Mouse (Mus musculus): ENCODE data around the gene Preb. TPM values are rescaled to one million over a fixed set of nuclear protein-coding genes. Genes with fewer than 3 reads are reported as not detected.

Preb gene
- polyA plus RNA-seq, 1 experiment = 51.9 TPM

DNA sequence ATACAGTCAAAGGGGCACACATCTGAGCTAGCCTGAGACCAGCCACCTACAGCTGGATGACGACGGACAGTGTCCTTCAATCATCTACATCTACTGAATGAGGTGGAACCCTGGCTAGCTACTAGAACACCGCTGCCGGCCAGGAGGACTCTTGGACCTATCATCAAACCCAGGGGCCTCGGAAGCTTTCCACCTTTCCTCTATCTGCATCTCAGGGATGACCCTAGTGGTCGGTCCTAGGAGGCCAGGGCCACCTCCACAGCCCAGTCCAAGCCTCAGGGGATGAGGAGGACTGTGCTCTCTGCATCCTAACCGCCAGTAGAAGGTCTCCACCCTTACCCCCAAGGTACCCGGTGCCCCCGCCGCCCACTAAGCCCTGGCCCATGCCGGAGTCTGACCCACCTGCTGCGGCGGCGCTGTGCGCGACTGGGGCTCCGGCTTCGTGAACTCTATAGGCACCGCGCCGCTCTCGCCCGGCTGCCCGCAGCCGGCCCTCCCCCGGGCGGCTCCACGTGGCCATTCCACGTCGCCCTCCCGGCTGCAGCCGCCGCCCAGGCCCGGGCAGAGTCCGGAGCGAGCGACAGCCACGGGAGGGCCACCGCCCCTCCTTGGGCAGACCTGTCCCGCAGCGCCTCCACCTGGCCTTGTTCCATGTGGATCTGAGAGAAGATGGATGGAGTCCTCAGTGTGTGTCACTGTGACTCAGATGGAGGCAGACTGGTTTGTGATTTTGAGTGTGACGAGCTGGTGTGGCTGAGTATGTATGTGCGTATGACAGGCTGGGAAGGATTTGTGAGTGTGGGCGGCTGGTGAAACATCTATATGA lies 15.0 kb downstream of the Preb start, which contains the start of gene Cgref1:
TSS of gene Cgref1 (minus strand) at position 636 of the 826 bp plus-strand sequence.
- no peak within 1 kb of the TSS for H3K27ac ChIP-seq (replicated peaks; ENCODE audit: low read depth, low read length)
- H3K4me1 ChIP-seq (ENCODE audit: control insufficient read depth, insufficient read depth, insufficient read length, low read length) = 0 out of 2 replicates have a peak, but pooled peaks cover 10% of the 10 kb centered on the region
- peak within 1 kb of the TSS; percentile 46 for H3K4me3 ChIP-seq (ENCODE audit: insufficient read depth, low read depth, low read length)

DNA sequence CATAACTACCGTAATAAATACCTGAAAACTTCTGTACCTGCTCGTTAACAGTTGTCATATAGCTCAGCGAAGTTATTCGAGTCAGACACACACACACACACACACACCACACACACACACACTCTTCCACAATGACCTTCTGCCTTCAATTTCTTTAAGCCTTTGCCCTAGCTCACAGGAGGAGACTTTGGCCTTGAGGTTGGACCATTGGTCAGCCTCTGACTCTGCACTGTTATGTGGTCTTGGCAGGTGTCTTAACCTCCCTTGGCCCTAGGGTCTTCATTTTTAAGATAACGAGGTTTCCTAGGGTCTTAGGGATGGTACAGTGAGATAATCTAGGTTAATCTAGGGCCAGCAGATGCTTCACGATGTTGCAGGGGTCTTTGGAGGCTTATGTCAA lies 15.8 kb downstream of the Preb start:
- no peak overlapping the region for H3K4me3 ChIP-seq (ENCODE audit: insufficient read depth, low read depth, low read length)
- H3K27ac ChIP-seq (replicated peaks; ENCODE audit: low read depth, low read length) = no peak overlapping the region
- H3K4me1 ChIP-seq (ENCODE audit: control insufficient read depth, insufficient read depth, insufficient read length, low read length) = 0 out of 2 replicates have a peak, but pooled peaks cover 10% of the 10 kb centered on the region

DNA sequence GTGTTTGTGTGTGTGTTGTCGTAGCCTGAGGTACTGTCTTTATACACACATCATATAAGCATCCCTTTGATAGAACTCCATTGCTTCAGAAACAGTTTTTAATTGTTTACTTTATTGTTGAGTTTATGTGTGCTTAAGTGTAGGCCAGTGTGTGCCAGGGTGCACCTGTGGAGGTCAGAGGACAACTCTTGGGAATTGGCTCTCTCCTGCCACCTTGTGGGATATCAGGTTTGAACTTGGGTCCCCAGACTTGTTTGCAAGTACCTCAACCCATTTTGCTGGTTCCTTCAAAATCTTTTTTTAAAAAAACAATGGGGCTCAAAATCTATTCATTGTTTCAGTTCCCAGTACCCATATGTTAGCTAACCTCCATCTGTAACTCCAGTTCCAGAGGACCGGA lies 17.2 kb downstream of the Preb start:
- 0 out of 2 replicates have a peak, but pooled peaks cover 4% of the 10 kb centered on the region for H3K4me1 ChIP-seq (ENCODE audit: control insufficient read depth, insufficient read depth, insufficient read length, low read length)
- no peak overlapping the region for H3K4me3 ChIP-seq (ENCODE audit: insufficient read depth, low read depth, low read length)
- H3K27ac ChIP-seq (replicated peaks; ENCODE audit: low read depth, low read length) = no peak overlapping the region

DNA sequence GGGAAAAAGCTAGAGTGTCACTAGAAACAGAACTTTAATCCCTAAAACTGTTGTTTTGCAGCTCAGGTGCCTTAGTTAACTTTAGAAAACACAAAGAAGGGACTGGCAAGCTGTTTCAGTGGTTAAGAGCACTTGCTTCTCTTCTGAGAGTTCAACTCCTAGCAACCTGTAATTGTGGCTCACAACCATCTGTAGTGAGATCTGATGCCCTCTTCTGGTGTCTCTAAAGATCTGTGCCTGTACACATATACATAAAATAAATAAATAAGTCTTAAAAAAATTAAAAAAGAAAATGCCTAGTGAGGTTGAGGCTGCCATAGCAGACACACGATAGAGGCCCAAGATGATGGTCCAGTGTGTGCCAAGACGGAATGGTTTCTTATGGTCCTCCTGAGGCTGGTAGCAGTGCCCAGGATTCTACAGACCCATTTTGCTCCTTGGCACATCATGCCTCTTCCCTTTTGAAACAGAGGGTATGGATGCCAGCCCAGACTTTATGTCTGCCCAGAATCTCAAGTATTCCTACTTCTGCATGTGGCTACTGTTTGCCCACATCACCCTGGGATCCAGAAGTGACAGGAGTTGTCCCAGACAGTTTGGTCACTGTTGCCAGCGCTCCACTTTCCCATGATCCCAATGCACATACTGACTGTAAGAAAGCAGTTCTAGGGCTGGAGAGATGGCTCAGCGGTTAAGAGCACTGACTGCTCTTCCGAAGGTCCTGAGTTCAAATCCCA lies 25.3 kb downstream of the Preb start:
- no peak overlapping the region for H3K4me3 ChIP-seq (ENCODE audit: insufficient read depth, low read depth, low read length)
- no peak overlapping the region for H3K27ac ChIP-seq (replicated peaks; ENCODE audit: low read depth, low read length)

DNA sequence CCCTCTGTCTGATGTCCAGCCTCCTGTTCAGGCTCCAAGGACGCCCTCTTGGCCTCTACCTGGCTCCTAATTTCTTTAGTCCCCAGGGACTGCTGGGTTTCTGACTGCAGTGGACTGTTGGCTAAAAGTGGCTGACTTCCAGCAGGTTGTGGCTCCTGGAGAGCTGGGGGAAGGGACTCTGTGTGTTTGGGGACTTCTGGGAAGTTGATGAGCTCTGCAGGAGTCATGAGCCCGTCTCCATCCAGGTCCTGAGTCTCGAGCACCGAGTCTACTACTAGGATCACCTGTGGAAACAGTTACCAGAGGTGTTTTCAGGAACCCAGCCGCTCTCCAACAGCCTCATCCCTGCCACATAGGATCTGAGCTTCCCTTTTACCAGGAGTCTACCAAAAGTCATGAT lies 26.5 kb downstream of the Preb start:
- Histone ChIP-seq H3K27ac (replicated peaks; ENCODE audit: low read depth, low read length) (no peak overlapping the region), H3K4me1 (ENCODE audit: control insufficient read depth, insufficient read depth, insufficient read length, low read length) (no peaks in the 10 kb centered on the region), H3K4me3 (ENCODE audit: insufficient read depth, low read depth, low read length) (no peak overlapping the region)

More for the DNA sequence above, 25.3 kb downstream of the Preb start:
- H3K4me1 ChIP-seq (ENCODE audit: control insufficient read depth, insufficient read depth, insufficient read length, low read length) = no peaks in the 10 kb centered on the region

DNA sequence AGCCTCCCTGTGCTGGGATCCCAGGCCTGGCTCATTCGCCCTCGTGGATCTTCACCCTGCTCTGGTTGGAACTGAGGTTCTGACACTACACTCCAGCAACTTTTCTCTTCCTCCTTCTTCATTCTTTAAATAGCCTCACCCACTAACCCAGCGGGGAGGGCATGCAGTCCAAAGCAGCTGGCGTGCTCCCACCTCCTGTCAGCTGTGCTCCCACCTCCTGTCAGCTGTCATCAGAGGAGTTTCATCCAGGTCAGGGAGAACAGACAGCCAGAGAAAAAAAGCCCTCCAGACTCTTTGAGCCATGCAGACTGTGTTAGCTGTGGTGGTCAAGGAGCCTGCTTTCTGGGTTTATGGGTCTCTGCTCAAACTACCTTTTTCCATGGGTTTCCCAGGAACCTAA lies 28.8 kb downstream of the Preb start:
- no peak overlapping the region for H3K27ac ChIP-seq (replicated peaks; ENCODE audit: low read depth, low read length)
- no peak overlapping the region for H3K4me3 ChIP-seq (ENCODE audit: insufficient read depth, low read depth, low read length)
- no peaks in the 10 kb centered on the region for H3K4me1 ChIP-seq (ENCODE audit: control insufficient read depth, insufficient read depth, insufficient read length, low read length)

DNA sequence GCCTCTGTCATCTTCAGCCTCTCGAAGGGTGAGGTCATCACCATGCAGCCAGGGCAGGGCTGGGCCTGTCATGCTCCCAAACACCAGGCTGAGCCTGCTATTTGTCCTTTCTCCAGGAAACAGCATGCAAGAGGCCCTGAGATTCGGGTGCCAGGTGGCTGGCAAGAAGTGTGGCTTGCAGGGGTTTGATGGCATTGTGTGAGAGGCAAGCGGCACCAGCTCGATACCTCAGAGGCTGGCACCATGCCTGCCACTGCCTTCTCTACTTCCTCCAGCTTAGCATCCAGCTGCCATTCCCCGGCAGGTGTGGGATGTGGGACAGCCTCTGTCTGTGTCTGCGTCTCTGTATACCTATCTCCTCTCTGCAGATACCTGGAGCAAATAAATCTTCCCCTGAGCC lies 29.3 kb downstream of the Preb start:
- no peaks in the 10 kb centered on the region for H3K4me1 ChIP-seq (ENCODE audit: control insufficient read depth, insufficient read depth, insufficient read length, low read length)
- no peak overlapping the region for H3K4me3 ChIP-seq (ENCODE audit: insufficient read depth, low read depth, low read length)
- no peak overlapping the region for H3K27ac ChIP-seq (replicated peaks; ENCODE audit: low read depth, low read length)

DNA sequence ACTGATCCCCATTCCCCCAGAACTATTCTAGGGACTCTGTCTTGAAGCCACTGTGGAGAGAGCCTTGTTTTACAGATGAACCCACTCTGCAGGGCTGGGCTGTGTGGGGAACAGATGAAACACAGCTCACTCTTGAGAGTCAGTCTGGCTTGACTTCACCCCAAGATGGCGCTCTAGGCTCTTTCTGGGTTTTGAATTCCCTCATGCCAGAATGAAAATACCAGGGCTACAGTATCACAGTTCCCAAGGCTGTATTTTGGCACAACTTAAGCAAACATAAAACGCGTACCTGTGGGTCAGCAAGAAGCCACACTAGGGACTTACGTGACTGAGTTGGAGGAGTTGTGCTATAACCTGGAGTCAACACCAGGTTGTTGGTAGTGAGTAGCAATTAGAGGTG lies 30.0 kb downstream of the Preb start:
- Histone ChIP-seq H3K27ac (replicated peaks; ENCODE audit: low read depth, low read length) (no peak overlapping the region), H3K4me3 (ENCODE audit: insufficient read depth, low read depth, low read length) (no peak overlapping the region), H3K4me1 (ENCODE audit: control insufficient read depth, insufficient read depth, insufficient read length, low read length) (no peaks in the 10 kb centered on the region)

DNA sequence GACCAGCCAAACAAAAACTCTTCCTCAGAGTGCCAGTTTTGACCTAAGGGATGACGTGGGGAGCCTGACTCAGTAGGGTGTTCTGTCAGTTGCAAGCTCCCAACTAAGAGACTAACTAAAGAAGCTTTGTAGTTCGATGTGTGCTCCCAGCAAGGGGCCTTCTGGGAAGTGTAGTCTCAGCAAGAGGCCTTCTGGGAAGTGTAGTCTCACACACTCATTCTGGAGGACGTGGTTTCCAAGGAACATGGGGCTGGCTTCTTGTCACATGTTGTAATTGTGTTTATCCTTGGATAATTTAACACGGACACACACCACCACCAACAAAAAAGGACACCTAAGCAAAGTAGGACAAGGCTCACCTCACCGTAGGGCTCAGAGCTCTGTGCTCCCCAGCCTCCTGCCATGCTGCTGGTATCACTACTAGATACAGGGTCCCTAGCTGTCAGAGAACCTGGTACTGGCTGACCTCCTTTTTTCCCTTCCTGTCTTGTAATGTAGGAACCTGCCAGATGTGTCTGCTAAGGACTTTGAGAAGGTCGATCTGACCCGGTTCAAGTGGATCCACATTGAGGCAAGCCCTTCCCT lies 32.1 kb downstream of the Preb start:
- Histone ChIP-seq H3K4me1 (ENCODE audit: control insufficient read depth, insufficient read depth, insufficient read length, low read length) (no peaks in the 10 kb centered on the region), H3K27ac (replicated peaks; ENCODE audit: low read depth, low read length) (no peak overlapping the region), H3K4me3 (ENCODE audit: insufficient read depth, low read depth, low read length) (no peak overlapping the region)

DNA sequence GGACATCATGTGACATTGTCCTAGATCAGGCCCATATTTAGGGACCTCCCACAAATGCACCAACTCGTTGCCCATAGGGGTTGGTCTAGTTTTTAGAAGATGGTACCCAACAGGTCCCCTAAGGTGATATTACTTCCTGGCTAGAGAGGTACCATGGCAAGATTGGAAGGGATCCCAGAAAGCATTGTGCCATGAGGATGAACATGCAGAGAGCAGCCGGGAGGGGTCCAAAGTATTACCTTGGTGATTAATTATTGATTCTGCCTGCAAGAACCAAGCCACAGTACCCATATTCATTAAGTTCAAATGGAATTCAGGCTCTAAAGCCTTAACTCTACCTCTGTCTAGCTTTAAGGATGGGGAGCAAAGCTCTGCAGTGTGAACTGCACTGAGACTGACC lies 34.1 kb downstream of the Preb start:
- Histone ChIP-seq H3K27ac (replicated peaks; ENCODE audit: low read depth, low read length) (no peak overlapping the region), H3K4me1 (ENCODE audit: control insufficient read depth, insufficient read depth, insufficient read length, low read length) (peaks cover 7% of the 10 kb centered on the region; the same call in 1 of the 2 replicates), H3K4me3 (ENCODE audit: insufficient read depth, low read depth, low read length) (no peak overlapping the region)

DNA sequence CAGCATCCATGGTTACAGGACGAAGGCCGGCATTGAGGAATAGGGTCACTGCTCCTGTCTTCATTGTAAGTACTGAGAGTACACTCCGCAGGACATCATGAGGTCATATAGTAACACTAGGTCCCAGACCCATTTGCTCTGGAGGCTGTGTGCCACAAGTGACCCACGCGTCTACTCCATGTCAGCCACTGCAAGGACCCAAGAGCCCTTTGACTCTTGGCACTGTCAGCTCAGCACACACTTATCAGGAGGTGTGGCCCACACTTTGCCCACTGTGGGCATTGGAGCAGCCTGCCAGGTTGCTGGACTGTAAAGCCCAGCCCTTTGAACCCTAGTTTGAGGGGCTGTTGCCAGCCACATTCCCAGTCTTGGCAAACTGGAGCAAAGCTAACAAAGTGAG lies 34.9 kb downstream of the Preb start:
- Histone ChIP-seq H3K4me3 (ENCODE audit: insufficient read depth, low read depth, low read length) (no peak overlapping the region), H3K27ac (replicated peaks; ENCODE audit: low read depth, low read length) (no peak overlapping the region), H3K4me1 (ENCODE audit: control insufficient read depth, insufficient read depth, insufficient read length, low read length) (peaks cover 7% of the 10 kb centered on the region; the same call in 1 of the 2 replicates)

DNA sequence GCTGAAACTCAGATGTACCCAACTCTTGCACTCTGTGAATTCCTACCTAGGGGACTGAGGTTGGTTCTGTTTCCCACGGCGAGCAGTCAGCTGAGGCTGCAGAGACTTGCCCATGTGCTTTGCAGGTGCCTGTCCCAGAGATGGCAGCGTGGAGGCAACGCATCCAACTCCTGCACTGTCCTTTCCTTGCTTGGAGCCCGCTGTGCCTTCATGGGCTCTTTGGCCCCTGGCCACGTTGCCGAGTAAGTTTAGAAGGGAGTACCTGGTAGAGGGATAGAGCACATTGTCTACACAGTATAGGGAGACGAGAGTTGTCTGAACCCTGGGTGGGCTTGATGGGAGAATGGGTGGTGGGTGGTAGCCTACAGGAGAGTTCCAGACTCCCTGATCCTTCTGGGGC lies 35.5 kb downstream of the Preb start:
- H3K27ac ChIP-seq (replicated peaks; ENCODE audit: low read depth, low read length) = no peak overlapping the region
- no peak overlapping the region for H3K4me3 ChIP-seq (ENCODE audit: insufficient read depth, low read depth, low read length)
- H3K4me1 ChIP-seq (ENCODE audit: control insufficient read depth, insufficient read depth, insufficient read length, low read length) = peaks cover 7% of the 10 kb centered on the region; the same call in 1 of the 2 replicates

DNA sequence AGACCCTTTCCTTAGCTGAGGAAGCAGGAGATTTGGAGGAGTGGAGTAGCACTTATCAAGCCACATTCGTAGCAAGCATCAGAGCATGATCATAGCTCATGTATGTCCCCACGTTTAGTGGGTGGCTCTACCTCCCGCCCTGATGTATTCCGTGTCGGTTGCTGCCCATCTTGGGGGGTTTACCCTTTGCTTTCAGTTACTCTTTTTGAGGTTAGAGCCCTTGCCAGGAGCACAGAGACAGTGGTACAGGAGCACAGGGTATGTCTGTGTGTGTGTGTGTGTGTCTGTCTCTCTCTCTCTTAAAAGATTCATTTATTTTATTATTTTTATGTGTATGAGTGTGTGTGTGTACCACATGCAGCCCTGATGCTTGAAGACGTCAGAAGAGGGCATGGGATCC lies 37.0 kb downstream of the Preb start:
- Histone ChIP-seq H3K4me3 (ENCODE audit: insufficient read depth, low read depth, low read length) (no peak overlapping the region), H3K27ac (replicated peaks; ENCODE audit: low read depth, low read length) (no peak overlapping the region)

DNA sequence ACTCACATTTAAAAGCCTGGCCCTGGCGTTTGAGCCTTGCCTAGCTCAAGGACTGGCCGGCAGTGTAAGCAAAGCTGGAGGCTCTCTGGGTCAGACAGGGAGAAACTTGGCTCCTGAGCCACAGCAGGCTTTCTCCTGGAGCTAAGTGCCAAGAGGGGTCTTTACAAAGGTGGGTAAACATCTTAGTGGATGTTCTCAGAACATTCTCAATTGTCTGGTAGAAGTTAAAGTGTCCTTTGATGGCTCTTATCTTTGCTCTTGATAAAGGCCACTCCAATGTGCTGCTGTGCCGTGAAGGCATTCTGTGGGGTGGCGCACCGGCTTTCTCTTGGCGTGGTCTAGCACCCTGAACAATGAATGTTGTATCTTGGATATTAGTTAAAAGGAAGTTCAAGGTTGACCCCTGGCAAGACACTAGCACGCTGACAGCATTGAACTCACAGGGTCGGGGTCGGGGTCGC lies 37.5 kb downstream of the Preb start:
- H3K4me1 ChIP-seq (ENCODE audit: control insufficient read depth, insufficient read depth, insufficient read length, low read length) = peaks cover 7% of the 10 kb centered on the region
- no peak overlapping the region for H3K27ac ChIP-seq (replicated peaks; ENCODE audit: low read depth, low read length)
- H3K4me3 ChIP-seq (ENCODE audit: insufficient read depth, low read depth, low read length) = peak overlapping the region; percentile 75; the same call in 1 of the 2 replicates

More for the DNA sequence above, 37.0 kb downstream of the Preb start:
- peaks cover 7% of the 10 kb centered on the region; the same call in 1 of the 2 replicates for H3K4me1 ChIP-seq (ENCODE audit: control insufficient read depth, insufficient read depth, insufficient read length, low read length)

Measured in brown adipose tissue, adult 24 weeks (tissue).